Mouse (Mus musculus) E14TG2a.4 (cell line): Measurements from ENCODE around the gene Dlx5.

ENCODE experiments used
- CTCF ChIP-seq: conservative IDR thresholded peaks from 2 replicates; pipeline ENCODE4 v1.5.1; 2014; ENCODE audit warnings: low read length
- NANOG ChIP-seq: IDR thresholded peaks from 2 replicates; pipeline ENCODE4 v1.6.1; 2014; ENCODE audit warnings: borderline replicate concordance, low read length, mixed read lengths
- POU5F1 ChIP-seq: IDR thresholded peaks from 2 replicates; pipeline ENCODE4 v1.6.1; 2014; ENCODE audit warnings: low read length, borderline replicate concordance

GRCm38 (mm10) chr6:6871692-6872091, 10.2 kb downstream of the Dlx5 start:
- no peak for TF ChIP-seq CTCF
- TF ChIP-seq NANOG: no peak
- no peak for TF ChIP-seq POU5F1
